Mouse (Mus musculus) midbrain, embryonic 16.5 days (tissue): ENCODE measurements around the gene Olfr853. TPM values are rescaled to one million over a fixed set of nuclear protein-coding genes. Genes with fewer than 3 reads are reported as not detected.

Source experiments
- ATAC-seq: fragments of 200-750 bp; cut with Nextera tagmentation; 2 replicates; pipeline ENCODE4 v1.8.0; 2017; ENCODE audit warnings: moderate TSS enrichment
- H3K27ac ChIP-seq: fragments of 300-500 bp; sonication (generic); 2 replicates; pipeline ENCODE4 v1.5.1; 2014; ENCODE audit warnings: mild to moderate bottlenecking, low read length, mixed read lengths
- H3K27me3 ChIP-seq: fragments of 300-500 bp; sonication (generic); 2 replicates; pipeline ENCODE4 v1.6.1; 2014; ENCODE audit warnings: low read depth, low read length, mixed read lengths; ENCODE audit not compliant: control insufficient read depth, insufficient read depth
- H3K36me3 ChIP-seq: fragments of 300-500 bp; sonication (generic); 2 replicates; pipeline ENCODE4 v1.6.1; 2014; ENCODE audit warnings: mild to moderate bottlenecking, low read length, moderate library complexity, mixed read lengths; ENCODE audit not compliant: control insufficient read depth, insufficient read depth
- H3K4me1 ChIP-seq: fragments of 300-500 bp; sonication (generic); 2 replicates; pipeline ENCODE4 v1.6.1; 2014; ENCODE audit warnings: mild to moderate bottlenecking, low read length, mixed read lengths; ENCODE audit not compliant: control insufficient read depth, insufficient read depth
- H3K4me2 ChIP-seq: fragments of 300-500 bp; sonication (generic); 2 replicates; pipeline ENCODE4 v1.6.1; 2014; ENCODE audit warnings: mild to moderate bottlenecking, low read length, mixed read lengths
- H3K4me3 ChIP-seq: fragments of 300-500 bp; sonication (generic); 2 replicates; pipeline ENCODE4 v1.5.1; 2014; ENCODE audit warnings: low read depth, mild to moderate bottlenecking, low read length, moderate library complexity, mixed read lengths
- H3K9ac ChIP-seq: fragments of 300-500 bp; sonication (generic); 2 replicates; pipeline ENCODE4 v1.6.1; 2014; ENCODE audit warnings: low read depth, low read length, mixed read lengths
- H3K9me3 ChIP-seq: fragments of 300-500 bp; sonication (generic); replicated peaks from 2 replicates; pipeline ENCODE4 v1.6.1; 2014; ENCODE audit warnings: mild to moderate bottlenecking, low read length, mixed read lengths; ENCODE audit not compliant: control insufficient read depth, poor library complexity, severe bottlenecking
- WGBS: fragments of 180-500 bp; shearing (Covaris S2); extraction: QIAGEN DNeasy Blood & Tissue Kit; methylation state at CpG from one replicate; pipeline ENCODE4 v1.1.7; 2014; 5-methylcytosine and 5-hydroxymethylcytosine counted together
- polyA plus RNA-seq: library from polyadenylated mRNA; unstranded; fragments of >200 nt; fragmentation: Nextera tagmentation; extraction: Ambion mirVana; gene quantifications from 2 replicates; pipeline ENCODE4 v1.2.1, GENCODE M21; 2015

Olfr853 gene
- not detected in 2 replicates for polyA plus RNA-seq

- Histone ChIP-seq H3K4me1 (no peaks in the 10 kb centered on the region), H3K4me3 (no peak within 1 kb of the TSS), H3K27ac (no peak within 1 kb of the TSS), H3K9me3 (peaks cover 8% of the 10 kb centered on the region; the same call in 1 of the 2 replicates), H3K4me2 (no peak within 1 kb of the TSS), H3K27me3 (no peaks in the 10 kb centered on the region), H3K36me3 (no peaks in the 10 kb centered on the region), H3K9ac (no peak within 1 kb of the TSS)
- WGBS = 89% methylated on average over 1 of the region's 1 CpGs
- no peak for ATAC-seq
Measured at GRCm38 (mm10) chr9:19540976-19541375, at the start of gene Olfr853. Gene Olfr853 (minus strand): TSS chr9:19541076.

- Histone ChIP-seq H3K27me3 (no peaks in the 10 kb centered on the region), H3K27ac (no peak within 1 kb of the TSS), H3K36me3 (no peaks in the 10 kb centered on the region), H3K4me2 (no peak within 1 kb of the TSS), H3K9me3 (peaks cover 7% of the 10 kb centered on the region; the same call in 1 of the 2 replicates), H3K4me3 (no peak within 1 kb of the TSS), H3K9ac (no peak within 1 kb of the TSS), H3K4me1 (no peaks in the 10 kb centered on the region)
- no peak for ATAC-seq
Measured at GRCm38 (mm10) chr9:19582317-19582716, 41.4 kb upstream of the Olfr853 start, which contains the start of gene Olfr855. Gene Olfr855 (plus strand): TSS chr9:19582617.

GRCm38 (mm10) chr9:19567282-19567681 lies 26.4 kb upstream of the Olfr853 start, which contains the start of gene Olfr854:
Gene Olfr854 (minus strand): TSS chr9:19567382.
- Histone ChIP-seq H3K9me3 (peaks cover 6% of the 10 kb centered on the region; the same call in 1 of the 2 replicates), H3K27me3 (no peaks in the 10 kb centered on the region), H3K4me2 (no peak within 1 kb of the TSS), H3K36me3 (no peaks in the 10 kb centered on the region), H3K27ac (no peak within 1 kb of the TSS), H3K9ac (no peak within 1 kb of the TSS), H3K4me3 (no peak within 1 kb of the TSS), H3K4me1 (no peaks in the 10 kb centered on the region)
- no peak for ATAC-seq
- 74% methylated on average over 1 of the region's 1 CpGs for WGBS

GRCm38 (mm10) chr9:19492995-19493394 lies 47.9 kb downstream of the Olfr853 start, which contains the start of gene Olfr851:
Gene Olfr851 (plus strand): TSS chr9:19493295.
- H3K27me3 ChIP-seq = no peaks in the 10 kb centered on the region
- no peak for ATAC-seq
- H3K4me1 ChIP-seq = no peaks in the 10 kb centered on the region
- H3K4me2 ChIP-seq = no peak within 1 kb of the TSS
- H3K9me3 ChIP-seq = peaks cover 7% of the 10 kb centered on the region
- H3K9ac ChIP-seq = no peak within 1 kb of the TSS
- no peak within 1 kb of the TSS for H3K4me3 ChIP-seq
- no peaks in the 10 kb centered on the region for H3K36me3 ChIP-seq
- no peak within 1 kb of the TSS for H3K27ac ChIP-seq

Other genes starting within 250 kb of the Olfr853 start
- not detected in 2 replicates for gene Olfr844, start 224.7 kb downstream of the Olfr853 start, polyA plus RNA-seq
- not detected in 2 replicates for gene Olfr845, start 204.6 kb downstream of the Olfr853 start, polyA plus RNA-seq
- not detected in 2 replicates for gene Olfr846, start 177.1 kb downstream of the Olfr853 start, polyA plus RNA-seq
- not detected in 2 replicates for gene Olfr847, start 162.4 kb downstream of the Olfr853 start, polyA plus RNA-seq
- gene Olfr849, start 100.8 kb downstream of the Olfr853 start, polyA plus RNA-seq = not detected in 2 replicates
- not detected in 2 replicates for gene Olfr850, start 62.8 kb downstream of the Olfr853 start, polyA plus RNA-seq
- gene Olfr851, start 47.8 kb downstream of the Olfr853 start, polyA plus RNA-seq = not detected in 2 replicates
- gene Olfr854, start 26.3 kb upstream of the Olfr853 start, polyA plus RNA-seq = not detected in 2 replicates
- not detected in 2 replicates for gene Olfr855, start 41.5 kb upstream of the Olfr853 start, polyA plus RNA-seq
- gene Zfp317, start 81.0 kb upstream of the Olfr853 start, polyA plus RNA-seq = 38.1 and 43.9 TPM in 2 replicates
- not detected in 2 replicates for gene Olfr857, start 168.4 kb upstream of the Olfr853 start, polyA plus RNA-seq
- gene Olfr58, start 239.2 kb upstream of the Olfr853 start, polyA plus RNA-seq = not detected in 2 replicates